Mouse (Mus musculus): Measurements from ENCODE around the gene Coro1b. TPM values are rescaled to one million over a fixed set of nuclear protein-coding genes. Genes with fewer than 3 reads are reported as not detected.
"Not testable (repeated sequence)": the region's sequence is repeated elsewhere in the genome, so short reads cannot be mapped to it uniquely, and the experiment has no call there.

The Coro1b gene
- polyA plus RNA-seq, 1 experiment: 143 TPM

- peak within 1 kb of the TSS; percentile 96 for H3K4me3 ChIP-seq (ENCODE audit: insufficient read depth, low read length)
- peak; percentile 84 for TF ChIP-seq POLR2A (IDR thresholded peaks at IDR 0.05; ENCODE audit: low read depth, low read length)
- TF ChIP-seq CTCF (IDR thresholded peaks at IDR 0.05; ENCODE audit: borderline replicate concordance, insufficient read depth, low read length): peak; percentile 42; the same call in 1 of the 2 replicates
- H3K4me1 ChIP-seq (ENCODE audit: control insufficient read depth, insufficient read depth, low read length): peaks cover 3% of the 10 kb centered on the region; the same call in 1 of the 2 replicates
- peak within 1 kb of the TSS; percentile 29; the same call in 1 of the 2 replicates for H3K27ac ChIP-seq (ENCODE audit: insufficient read depth, low read length)
Measured at GRCm38 (mm10) chr19:4125741-4126696, 22.4 kb upstream of the Coro1b start, which contains the start of gene Aip. TSS of gene Aip (minus strand) at chr19:4125858.

DNA sequence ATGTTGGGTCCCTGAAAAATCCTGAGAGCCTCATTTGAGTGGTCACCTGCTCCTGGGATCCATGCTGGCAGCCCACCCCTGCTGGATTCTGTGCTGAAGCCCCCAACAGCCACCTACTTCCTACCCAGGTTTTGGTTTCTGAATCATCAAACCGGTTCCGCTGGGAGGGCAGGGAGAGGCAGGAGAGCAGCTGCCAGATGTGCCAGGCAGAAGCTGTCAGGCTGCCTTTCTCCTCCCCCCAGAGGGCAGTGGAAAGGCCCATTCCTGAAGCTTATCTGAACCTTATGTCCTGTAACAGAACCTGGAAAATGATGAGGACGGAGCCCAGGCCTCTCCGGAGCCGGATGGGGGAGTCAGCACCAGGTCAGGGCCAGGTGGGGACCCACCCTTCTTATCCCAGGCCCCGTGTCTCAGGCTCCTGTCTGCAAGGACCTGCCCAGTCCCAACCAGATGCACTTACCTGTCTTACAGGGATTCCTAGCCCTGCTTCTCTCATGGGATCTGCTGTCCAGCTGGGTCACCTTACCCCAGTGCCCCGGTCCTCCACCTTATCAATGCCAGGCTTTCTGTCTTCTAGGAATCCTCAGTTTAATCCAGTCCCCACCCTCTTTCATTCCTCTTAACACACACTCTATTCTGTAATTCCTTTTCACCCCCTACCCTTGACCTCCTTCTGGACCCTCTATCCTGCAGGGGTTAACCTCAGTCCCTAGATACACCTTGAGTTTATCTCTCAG is 21.5 kb upstream of the Coro1b start:
- peak overlapping the region; percentile 5; the same call in 1 of the 2 replicates for H3K27ac ChIP-seq (ENCODE audit: insufficient read depth, low read length)
- H3K4me1 ChIP-seq (ENCODE audit: control insufficient read depth, insufficient read depth, low read length): peaks cover 3% of the 10 kb centered on the region; the same call in 1 of the 2 replicates
- peak overlapping the region; percentile 96 for H3K4me3 ChIP-seq (ENCODE audit: insufficient read depth, low read length)
- no peak for TF ChIP-seq POLR2A (IDR thresholded peaks at IDR 0.05; ENCODE audit: low read depth, low read length)
- no peak for TF ChIP-seq CTCF (IDR thresholded peaks at IDR 0.05; ENCODE audit: borderline replicate concordance, insufficient read depth, low read length)

- TF ChIP-seq CTCF (IDR thresholded peaks at IDR 0.05; ENCODE audit: borderline replicate concordance, insufficient read depth, low read length) (no peak), POLR2A (IDR thresholded peaks at IDR 0.05; ENCODE audit: low read depth, low read length) (no peak)
Measured at GRCm38 (mm10) chr19:4129462-4129861, 19.0 kb upstream of the Coro1b start.

DNA sequence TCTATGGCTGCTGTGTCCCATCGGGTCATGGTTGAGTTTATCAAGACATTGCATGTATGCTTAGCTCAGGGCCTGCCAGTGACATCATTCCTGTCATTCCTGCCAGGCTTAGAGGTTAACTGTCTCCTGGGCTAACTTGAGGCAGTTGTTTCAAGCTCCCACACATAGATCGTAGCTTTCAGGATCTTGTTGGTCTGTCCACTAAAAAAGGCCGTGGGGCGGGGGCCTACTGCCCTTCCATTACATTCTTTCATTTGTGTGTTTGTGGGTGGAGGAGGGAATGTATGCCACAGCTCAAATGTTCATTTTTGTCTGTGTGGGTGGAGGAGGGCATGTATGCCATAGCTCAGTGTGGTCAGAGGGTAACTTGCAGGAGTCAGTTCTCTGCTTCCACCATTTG is 18.3 kb upstream of the Coro1b start:
- Histone ChIP-seq H3K4me3 (ENCODE audit: insufficient read depth, low read length) (no peak overlapping the region), H3K4me1 (ENCODE audit: control insufficient read depth, insufficient read depth, low read length) (peaks cover 5% of the 10 kb centered on the region; the same call in 1 of the 2 replicates), H3K27ac (ENCODE audit: insufficient read depth, low read length) (peak overlapping the region; percentile 41; the same call in 1 of the 2 replicates)
- TF ChIP-seq CTCF (IDR thresholded peaks at IDR 0.05; ENCODE audit: borderline replicate concordance, insufficient read depth, low read length) (no peak), POLR2A (IDR thresholded peaks at IDR 0.05; ENCODE audit: low read depth, low read length) (no peak)

More at GRCm38 (mm10) chr19:4129462-4129861, 19.0 kb upstream of the Coro1b start:
- H3K4me3 ChIP-seq (ENCODE audit: insufficient read depth, low read length): no peak overlapping the region
- H3K4me1 ChIP-seq (ENCODE audit: control insufficient read depth, insufficient read depth, low read length): peaks cover 3% of the 10 kb centered on the region; the same call in 1 of the 2 replicates
- no peak overlapping the region for H3K27ac ChIP-seq (ENCODE audit: insufficient read depth, low read length)

- Histone ChIP-seq H3K4me3 (ENCODE audit: insufficient read depth, low read length) (no peak overlapping the region), H3K27ac (ENCODE audit: insufficient read depth, low read length) (no peak overlapping the region), H3K4me1 (ENCODE audit: control insufficient read depth, insufficient read depth, low read length) (peaks cover 5% of the 10 kb centered on the region; the same call in 1 of the 2 replicates)
- no peak for TF ChIP-seq POLR2A (IDR thresholded peaks at IDR 0.05; ENCODE audit: low read depth, low read length)
- TF ChIP-seq CTCF (IDR thresholded peaks at IDR 0.05; ENCODE audit: borderline replicate concordance, insufficient read depth, low read length): no peak
Measured at GRCm38 (mm10) chr19:4131075-4131474, 17.3 kb upstream of the Coro1b start.

DNA sequence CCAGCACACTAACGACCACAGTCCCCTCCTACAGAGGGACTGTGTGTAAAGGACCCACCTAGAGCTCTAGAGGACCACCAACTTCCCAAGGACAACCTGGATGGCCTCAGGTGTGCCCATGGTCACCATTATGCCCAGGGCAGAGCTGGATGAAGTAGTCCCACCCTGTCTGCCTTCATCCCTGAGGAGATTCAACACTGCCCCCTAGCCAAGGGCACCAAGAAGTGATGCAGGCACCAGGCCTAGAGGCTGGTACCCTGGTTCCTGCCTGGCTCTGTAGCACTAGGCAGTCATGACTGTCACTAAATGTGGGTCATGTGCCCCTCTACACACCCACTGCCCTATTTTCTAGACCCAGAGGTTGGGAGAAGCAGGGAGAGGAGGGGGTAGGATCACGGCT is 16.7 kb upstream of the Coro1b start:
- no peak overlapping the region for H3K27ac ChIP-seq (ENCODE audit: insufficient read depth, low read length)
- H3K4me1 ChIP-seq (ENCODE audit: control insufficient read depth, insufficient read depth, low read length): peaks cover 5% of the 10 kb centered on the region; the same call in 1 of the 2 replicates
- TF ChIP-seq CTCF (IDR thresholded peaks at IDR 0.05; ENCODE audit: borderline replicate concordance, insufficient read depth, low read length) (0 out of 2 replicates have a peak, but pooled peaks have one; percentile 20), POLR2A (IDR thresholded peaks at IDR 0.05; ENCODE audit: low read depth, low read length) (no peak)
- H3K4me3 ChIP-seq (ENCODE audit: insufficient read depth, low read length): no peak overlapping the region

- H3K27ac ChIP-seq (ENCODE audit: insufficient read depth, low read length): no peak overlapping the region; the same call in 1 of the 2 replicates
- TF ChIP-seq CTCF (IDR thresholded peaks at IDR 0.05; ENCODE audit: borderline replicate concordance, insufficient read depth, low read length) (no peak), POLR2A (IDR thresholded peaks at IDR 0.05; ENCODE audit: low read depth, low read length) (no peak)
- no peak overlapping the region for H3K4me3 ChIP-seq (ENCODE audit: insufficient read depth, low read length)
- H3K4me1 ChIP-seq (ENCODE audit: control insufficient read depth, insufficient read depth, low read length): peaks cover 5% of the 10 kb centered on the region; the same call in 1 of the 2 replicates
Measured at GRCm38 (mm10) chr19:4134354-4134753, 14.1 kb upstream of the Coro1b start.

DNA sequence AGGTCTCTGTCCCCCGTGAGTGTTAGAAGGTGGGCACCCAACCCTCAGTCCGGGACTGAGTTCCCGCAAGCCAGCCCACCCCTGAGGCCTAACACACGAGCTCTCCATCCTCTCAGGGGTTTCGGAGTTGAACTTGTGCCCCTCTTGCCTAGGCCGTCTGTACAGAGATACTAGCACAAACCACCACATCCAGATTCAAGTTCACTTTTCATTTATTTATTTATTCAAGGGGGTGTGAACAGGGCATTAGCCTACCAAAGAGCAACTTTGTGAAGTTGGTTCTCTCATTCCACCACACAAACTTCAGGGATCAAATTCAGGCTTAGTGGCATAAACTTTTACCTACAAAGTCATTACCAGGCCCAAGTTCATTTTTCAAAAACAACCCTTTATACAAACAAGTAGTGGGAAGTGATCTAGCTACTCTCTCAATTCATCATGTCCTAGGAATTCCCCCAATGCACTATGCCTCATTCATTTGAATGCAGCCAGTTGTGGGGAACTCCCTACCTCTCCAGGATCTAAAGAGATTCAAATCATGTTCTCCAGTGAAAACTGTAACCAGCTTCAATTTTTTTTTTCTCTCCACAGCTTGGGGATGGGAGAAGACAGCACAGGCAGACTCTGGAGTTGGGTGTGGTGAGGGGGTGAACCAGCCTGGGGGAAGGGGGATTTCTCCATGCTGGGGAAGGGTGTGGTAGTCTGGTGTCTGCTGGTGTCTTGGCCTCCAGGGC is 13.0 kb upstream of the Coro1b start:
- H3K4me1 ChIP-seq (ENCODE audit: control insufficient read depth, insufficient read depth, low read length); H3K4me3 ChIP-seq (ENCODE audit: insufficient read depth, low read length): not testable (repeated sequence)
- H3K27ac ChIP-seq (ENCODE audit: insufficient read depth, low read length): peak overlapping the region; percentile 16; the same call in 1 of the 2 replicates

DNA sequence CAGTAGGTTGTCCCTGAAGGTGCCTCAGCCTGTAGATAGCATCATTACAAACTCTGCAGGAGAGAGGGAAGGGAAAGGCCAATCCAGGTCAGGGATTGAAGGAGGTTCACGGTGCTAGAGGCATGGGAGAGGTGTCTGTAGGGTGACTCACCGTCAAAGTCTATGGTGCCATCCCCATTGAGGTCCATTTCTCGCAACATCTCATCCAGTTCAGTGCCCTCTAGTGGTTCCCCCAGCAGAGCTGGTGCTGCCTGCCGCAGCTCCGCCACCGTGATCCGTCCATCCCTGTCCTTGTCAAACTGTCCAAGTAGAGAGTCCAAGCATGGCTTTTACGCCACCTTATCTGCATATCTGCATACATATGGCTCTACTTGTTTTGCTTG is 12.5 kb upstream of the Coro1b start:
- not testable (repeated sequence) for H3K4me1 ChIP-seq (ENCODE audit: control insufficient read depth, insufficient read depth, low read length); H3K4me3 ChIP-seq (ENCODE audit: insufficient read depth, low read length); H3K27ac ChIP-seq (ENCODE audit: insufficient read depth, low read length)
